Mouse (Mus musculus): ENCODE results near the gene Snrnp27. TPM values are rescaled to one million over a fixed set of nuclear protein-coding genes. Genes with fewer than 3 reads are reported as not detected.
A peak's percentile ranks its signal among the peaks of the same experiment; 100 is the strongest.

Gene Snrnp27
- total and polyA plus RNA-seq, 3 experiments = 63.1 to 97.9 (median 72.7) TPM

- Histone ChIP-seq H3K9ac (ENCODE audit: insufficient read depth, low read depth) (no peak overlapping the region), H3K4me2 (ENCODE audit: insufficient read depth, low read depth, poor library complexity, severe bottlenecking) (no peak overlapping the region), H3K9me3 (replicated peaks; ENCODE audit: low read length) (no peaks in the 10 kb centered on the region), H3K36me3 (replicated peaks in 1 of 2; ENCODE audit: control insufficient read depth in 1 of 2, insufficient read depth in 1 of 2, low read length in 1 of 2) (no peaks in the 10 kb centered on the region), H3K4me3 (replicated peaks in 1 of 3; ENCODE audit: low read depth in 2 of 3, low read length in 2 of 3, poor library complexity in 1 of 3) (no peak overlapping the region), H3K27me3 (replicated peaks) (no peaks in the 10 kb centered on the region), H3K4me1 (ENCODE audit: control insufficient read depth in 1 of 2, insufficient read depth in 2 of 2) (peaks cover 9 to 18% of the 10 kb centered on the region in 2 experiments), H3K79me2 (replicated peaks; ENCODE audit: control insufficient read depth, extremely low read depth, insufficient read depth, poor library complexity, severe bottlenecking) (no peaks in the 10 kb centered on the region), H3K27ac (ENCODE audit: insufficient read depth, low read depth) (no peak overlapping the region)
- in situ Hi-C loops (cut with MboI; ENCODE audit: low pct_ligation_motif_present, low pct_unique_long_range_greater_than_20kb, low sequenced_read_pairs) (no loop called here), dilution Hi-C loops (cut with MboI; ENCODE audit: extremely low pct_ligation_motif_present, extremely low pct_unique_long_range_greater_than_20kb, low sequenced_read_pairs) (no loop called here)
- TF ChIP-seq ETS1 (conservative IDR thresholded peaks at IDR 0.05; ENCODE audit: low read depth, low read length) (no peak), TCF12 (IDR thresholded peaks at IDR 0.05; ENCODE audit: low read depth, low read length) (no peak), CTCF (conservative IDR thresholded peaks at IDR 0.05 in 1 of 2, IDR thresholded peaks at IDR 0.05 in 1 of 2; ENCODE audit: low read depth in 2 of 2, low read length in 2 of 2) (peak in 1 of 2 experiments; percentile 41; a peak in 2 of 4 replicates), RAD21 (IDR thresholded peaks at IDR 0.05; ENCODE audit: low read depth, low read length) (peak; percentile 40), SMC3 (IDR thresholded peaks at IDR 0.05; ENCODE audit: low read depth, low read length) (peak; percentile 33)
- DNase-seq (ENCODE audit: extremely low read depth) = no peak
These were observed 45.9 kb downstream of the Snrnp27 start for GRCm38 (mm10) chr6:86638434-86638833.

- Histone ChIP-seq H3K27ac (ENCODE audit: insufficient read depth, low read depth) (no peak overlapping the region), H3K4me1 (ENCODE audit: control insufficient read depth in 1 of 2, insufficient read depth in 2 of 2) (peaks cover 9 to 18% of the 10 kb centered on the region in 2 experiments), H3K36me3 (replicated peaks in 1 of 2; ENCODE audit: control insufficient read depth in 1 of 2, insufficient read depth in 1 of 2, low read length in 1 of 2) (no peaks in the 10 kb centered on the region), H3K9me3 (replicated peaks; ENCODE audit: low read length) (no peaks in the 10 kb centered on the region), H3K79me2 (replicated peaks; ENCODE audit: control insufficient read depth, extremely low read depth, insufficient read depth, poor library complexity, severe bottlenecking) (no peaks in the 10 kb centered on the region), H3K27me3 (replicated peaks) (peaks cover under 1% of the 10 kb centered on the region), H3K4me2 (ENCODE audit: insufficient read depth, low read depth, poor library complexity, severe bottlenecking) (no peak overlapping the region), H3K4me3 (replicated peaks in 1 of 3; ENCODE audit: low read depth in 2 of 3, low read length in 2 of 3, poor library complexity in 1 of 3) (no peak overlapping the region), H3K9ac (ENCODE audit: insufficient read depth, low read depth) (no peak overlapping the region)
- in situ Hi-C loops (cut with MboI; ENCODE audit: low pct_ligation_motif_present, low pct_unique_long_range_greater_than_20kb, low sequenced_read_pairs) = no loop called here
- dilution Hi-C loops (cut with MboI; ENCODE audit: extremely low pct_ligation_motif_present, extremely low pct_unique_long_range_greater_than_20kb, low sequenced_read_pairs) = no loop called here
- DNase-seq (ENCODE audit: extremely low read depth) = no peak
- no peak for TF ChIP-seq IRF4 (IDR thresholded peaks at IDR 0.05; ENCODE audit: low read depth, low read length)
- no peak for TF ChIP-seq MYC (IDR thresholded peaks at IDR 0.05; ENCODE audit: low read depth, low read length)
- TF ChIP-seq MEF2A (IDR thresholded peaks at IDR 0.05; ENCODE audit: borderline replicate concordance, low read depth, low read length) = no peak
- TF ChIP-seq HCFC1 (IDR thresholded peaks at IDR 0.05; ENCODE audit: low read depth, low read length) = no peak
- TF ChIP-seq MXI1 (IDR thresholded peaks at IDR 0.05; ENCODE audit: low read depth, low read length) = no peak
- TF ChIP-seq CHD2 (IDR thresholded peaks at IDR 0.05; ENCODE audit: low read length) = no peak
- no peak for TF ChIP-seq USF1 (IDR thresholded peaks at IDR 0.05; ENCODE audit: low read depth, low read length)
- TF ChIP-seq ZKSCAN1 (IDR thresholded peaks at IDR 0.05; ENCODE audit: borderline replicate concordance, low read depth, low read length) = no peak
- no peak for TF ChIP-seq KAT2A (IDR thresholded peaks at IDR 0.05; ENCODE audit: insufficient replicate concordance, low read length)
- no peak for TF ChIP-seq MAZ (IDR thresholded peaks at IDR 0.05; ENCODE audit: low read depth, low read length)
- TF ChIP-seq NRF1 (IDR thresholded peaks at IDR 0.05; ENCODE audit: low read depth, low read length) = no peak
These were observed 46.5 kb downstream of the Snrnp27 start for GRCm38 (mm10) chr6:86637860-86638259.
